Mouse (Mus musculus) E14TG2a.4 (cell line): ENCODE results near the gene Frmpd3.
A peak's percentile ranks its signal among the peaks of the same experiment; 100 is the strongest.

Source experiments
- CTCF ChIP-seq: conservative IDR thresholded peaks from 2 replicates; pipeline ENCODE4 v1.5.1; 2014; ENCODE audit warnings: low read length
- POU5F1 ChIP-seq: IDR thresholded peaks from 2 replicates; pipeline ENCODE4 v1.6.1; 2014; ENCODE audit warnings: low read length, borderline replicate concordance

- TF ChIP-seq CTCF = peak; percentile 51
- TF ChIP-seq POU5F1 = no peak
Observed at GRCm38 (mm10) chrX:140402904-140403303, 60.8 kb downstream of the Frmpd3 start.
